Comparison of ENCODE assay signal across 8 mouse cellular contexts in genomic region chr7:28104670-28105069, GRCm38 (mm10). TPM values are rescaled to one million over a fixed set of nuclear protein-coding genes. Genes with fewer than 3 reads are reported as not detected.
DNase-seq lines count a peak whose midpoint lies in the region; TF ChIP-seq lines count a peak whose summit lies in the region.

No protein-coding gene starts in this region.

- no peaks in the 10 kb centered on the region for H3K4me1 ChIP-seq in liver, adult 2 months (ENCODE audit: control insufficient read depth, insufficient read depth, low read length)
- peaks cover 9% of the 10 kb centered on the region; the same call in 1 of the 2 replicates for H3K4me1 ChIP-seq in forebrain, embryonic 10.5 days
- no peaks in the 10 kb centered on the region for H3K4me1 ChIP-seq in kidney, adult 2 months (ENCODE audit: control insufficient read depth, insufficient read depth, low read length)

- H3K79me2 ChIP-seq in liver, adult 2 months (ENCODE audit: control insufficient read depth, insufficient read depth, low read length) = no peaks in the 10 kb centered on the region

- no peak for TF ChIP-seq CTCF in liver, adult 2 months (IDR thresholded peaks at IDR 0.05; ENCODE audit: low read depth, low read length)
- 0 out of 2 replicates have a peak, but pooled peaks have one; percentile 28 for TF ChIP-seq CTCF in kidney, adult 2 months (conservative IDR thresholded peaks at IDR 0.05; ENCODE audit: insufficient read depth, insufficient read length, low read depth, low read length)

- TF ChIP-seq POLR2A in liver, adult 2 months (IDR thresholded peaks at IDR 0.05; ENCODE audit: extremely low read depth, insufficient read depth, low read length) = no peak
- TF ChIP-seq POLR2A in kidney, adult 2 months (IDR thresholded peaks at IDR 0.05; ENCODE audit: low read depth, low read length) = no peak

- H3K9me3 ChIP-seq in forebrain, embryonic 10.5 days = peaks cover 11% of the 10 kb centered on the region

- no peaks in the 10 kb centered on the region for H3K36me3 ChIP-seq in liver, adult 2 months (ENCODE audit: control insufficient read depth, insufficient read depth, low read length)
- no peaks in the 10 kb centered on the region for H3K36me3 ChIP-seq in forebrain, embryonic 10.5 days (replicated peaks)
- no peaks in the 10 kb centered on the region for H3K36me3 ChIP-seq in kidney, adult 2 months (ENCODE audit: control insufficient read depth, insufficient read depth, low read length)

- H3K27ac ChIP-seq in liver, adult 2 months (replicated peaks; ENCODE audit: insufficient read depth, low read depth, low read length) = no peak overlapping the region
- H3K27ac ChIP-seq in forebrain, embryonic 10.5 days = no peak overlapping the region
- no peak overlapping the region for H3K27ac ChIP-seq in kidney, adult 2 months (ENCODE audit: insufficient read depth, low read depth, low read length)

- 5% methylated on average over 23 of the region's 23 CpGs for WGBS in liver, adult 2 months
- WGBS in forebrain, embryonic 10.5 days = 5% methylated on average over 23 of the region's 23 CpGs
- 5% methylated on average over 23 of the region's 23 CpGs for WGBS in kidney, adult 2 months

- no peaks in the 10 kb centered on the region for H3K27me3 ChIP-seq in liver, adult 2 months (ENCODE audit: control insufficient read depth, insufficient read depth, low read length)
- H3K27me3 ChIP-seq in forebrain, embryonic 10.5 days (ENCODE audit: poor library complexity, severe bottlenecking) = peaks cover 20% of the 10 kb centered on the region
- H3K27me3 ChIP-seq in kidney, adult 2 months (replicated peaks; ENCODE audit: control insufficient read depth, insufficient read depth, low read length) = no peaks in the 10 kb centered on the region

- H3K4me3 ChIP-seq in liver, adult 2 months (ENCODE audit: insufficient read depth, low read depth, low read length) = peak overlapping the region; percentile 11; the same call in 1 of the 2 replicates
- peak overlapping the region; percentile 35 for H3K4me3 ChIP-seq in forebrain, embryonic 10.5 days
- peak overlapping the region; percentile 45; the same call in 1 of the 2 replicates for H3K4me3 ChIP-seq in kidney, adult 2 months (ENCODE audit: insufficient read depth, low read depth, low read length)

- DNase-seq in liver, adult 2 months (ENCODE audit: extremely low read depth, low read depth, low spot score) = peak; percentile 37
- no peak for DNase-seq in liver
- DNase-seq in forebrain, embryonic 10.5 days (ENCODE audit: extremely low spot score, low spot score) = peak; percentile 33
- DNase-seq in kidney, adult 2 months = peak; percentile 68
- DNase-seq in lung, postnatal 10 days = peak; percentile 73
- peak; percentile 20 to 32 for DNase-seq in urinary bladder, postnatal 36 days (ENCODE audit: low spot score in 2 of 2)
- no peak for DNase-seq in right cerebral cortex, postnatal 14 days
- no peak for DNase-seq in layer of hippocampus, postnatal 10 days (ENCODE audit: low spot score in 2 of 2)

- H3K9ac ChIP-seq in liver, adult 2 months (ENCODE audit: low read depth, low read length) = no peak overlapping the region

RNA-seq across cellular contexts. Expression of gene 9530053A07Rik, which starts 24.6 kb away (rescaled TPM):
- not detected in 2 replicates for total RNA-seq in liver, adult 2 months (2014; rRNA removed)
- polyA plus RNA-seq in liver, adult 2 months (2012; rRNA removed) = not detected in 2 replicates
- polyA plus RNA-seq in forebrain, embryonic 10.5 days (2016; fragmentation: Nextera tagmentation; extraction: Ambion mirVana) = 0.05 and 0.10 TPM in 2 replicates
- not detected in 2 replicates for polyA plus RNA-seq in kidney, adult 2 months (2012; rRNA removed)
- under 1 TPM; 0.04 to 0.09 TPM for total RNA-seq in layer of hippocampus, postnatal 10 days (2021)

RNA-seq across cellular contexts. Expression of gene Fcgbp, which starts 33.6 kb away (rescaled TPM):
- 0.07 and 0.74 TPM in 2 replicates for total RNA-seq in liver, adult 2 months (2014; rRNA removed)
- polyA plus RNA-seq in liver, adult 2 months (2012; rRNA removed) = 1.2 and 1.4 TPM in 2 replicates
- polyA plus RNA-seq in forebrain, embryonic 10.5 days (2016; fragmentation: Nextera tagmentation; extraction: Ambion mirVana) = 0.25 and 0.40 TPM in 2 replicates
- polyA plus RNA-seq in kidney, adult 2 months (2012; rRNA removed) = 7.7 and 10.3 TPM in 2 replicates
- 1 to 10 TPM in 1 of 2 experiments, under 1 TPM in 1; 0.89 to 1.7 TPM for total RNA-seq in layer of hippocampus, postnatal 10 days (2021)

RNA-seq across cellular contexts. Expression of gene Psmc4, which starts 54.8 kb away (rescaled TPM):
- 98.8 and 111 TPM in 2 replicates for total RNA-seq in liver, adult 2 months (2014; rRNA removed)
- 99.4 and 106 TPM in 2 replicates for polyA plus RNA-seq in liver, adult 2 months (2012; rRNA removed)
- polyA plus RNA-seq in forebrain, embryonic 10.5 days (2016; fragmentation: Nextera tagmentation; extraction: Ambion mirVana) = 445 and 464 TPM in 2 replicates
- 107 and 115 TPM in 2 replicates for polyA plus RNA-seq in kidney, adult 2 months (2012; rRNA removed)
- total RNA-seq in layer of hippocampus, postnatal 10 days (2021) = 100 to 1,000 TPM; 130 to 137 TPM

Comparison
In these comparisons a context has a peak if more than half of its experiments do, and no peak if none do; other contexts are left out.
1. DNase-seq: peak in liver, adult 2 months (single experiment), forebrain, embryonic 10.5 days (single experiment), kidney, adult 2 months (single experiment), lung, postnatal 10 days (single experiment) and urinary bladder, postnatal 36 days (2 of 2); none in liver (single experiment), right cerebral cortex, postnatal 14 days (single experiment) and layer of hippocampus, postnatal 10 days (0 of 2).
2. Peak in every context shown above with its lines, with median percentiles within 50 percentile points of each other: H3K4me3 ChIP-seq.